Mouse (Mus musculus) lung, adult 2 months (tissue): Measurements from ENCODE around the gene Gm10665. TPM values are rescaled to one million over a fixed set of nuclear protein-coding genes. Genes with fewer than 3 reads are reported as not detected.
"Not testable (repeated sequence)": the region's sequence is repeated elsewhere in the genome, so short reads cannot be mapped to it uniquely, and the experiment has no call there.

ENCODE experiments used
- DNase-seq: peaks from one replicate; pipeline ENCODE4 v3.0.0; 2022
- H3K4me1 ChIP-seq: fragments of 200-500 bp; 2 replicates; pipeline ENCODE4 v1.6.1; 2011; ENCODE audit warnings: low read length; ENCODE audit not compliant: control insufficient read depth, insufficient read depth
- H3K4me3 ChIP-seq: fragments of 200-500 bp; replicated peaks from 2 replicates; pipeline ENCODE3; 2011; ENCODE audit warnings: low read depth, mild to moderate bottlenecking, control low read depth, low read length; ENCODE audit errors: extremely low read depth
- WGBS: fragments of 180-500 bp; shearing (Covaris S2); methylation state at CpG from one replicate; pipeline ENCODE4 v1.1.7; 2018; 5-methylcytosine and 5-hydroxymethylcytosine counted together
- polyA plus RNA-seq: library from polyadenylated mRNA; depleted of rRNA; stranded (reverse); fragments of >200 nt; gene quantifications from 2 replicates; pipeline ENCODE4 v1.2.3, GENCODE M21; 2012; rRNA removed

Gene Gm10665
- polyA plus RNA-seq, result not detected in 2 replicates

DNA sequence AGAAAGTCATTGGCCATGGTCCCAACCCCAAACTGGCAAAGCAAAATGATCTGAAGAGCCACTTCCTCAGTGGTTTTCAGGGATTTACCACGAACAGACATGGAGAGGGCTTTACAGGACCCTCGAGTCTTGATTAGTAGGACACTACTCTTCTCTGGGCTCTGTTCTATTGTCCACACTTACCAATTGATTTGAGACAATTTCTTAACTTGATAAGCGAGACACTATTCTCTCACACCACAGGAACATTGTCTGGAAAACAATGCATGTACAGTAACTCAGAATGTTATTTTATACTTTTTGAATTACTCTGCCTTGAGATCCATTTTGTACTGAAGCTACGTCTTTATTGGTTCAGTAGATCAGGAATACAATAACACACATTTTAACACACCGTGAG, at the start of gene Gm10665:
Gene Gm10665, minus strand, starts transcription at position 101 of the 400 bp plus-strand sequence.
- not testable (repeated sequence) for H3K4me3 ChIP-seq, DNase-seq
- WGBS, result no CpG with 5 or more reads among the region's 5 CpGs

DNA sequence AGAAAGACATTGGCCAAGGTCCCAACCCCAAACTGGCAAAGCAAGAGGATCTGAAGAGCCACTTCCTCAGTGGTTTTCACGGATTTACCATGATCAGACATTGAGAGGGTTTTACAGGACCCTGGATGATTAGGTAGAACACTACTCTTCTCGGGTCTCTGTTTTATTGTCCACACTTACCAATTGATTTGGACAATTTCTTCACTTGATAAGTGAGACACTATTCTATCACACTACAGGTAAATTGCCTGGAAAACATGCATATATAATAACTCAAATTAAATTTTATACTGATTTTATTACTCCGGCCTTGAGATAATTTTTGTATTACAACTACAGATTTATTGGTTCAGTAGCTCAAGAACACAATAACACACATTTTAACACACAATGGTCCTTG, 35.7 kb upstream of the Gm10665 start, which contains the start of gene Vmn1r151:
Gene Vmn1r151, minus strand, starts transcription at position 101 of the 400 bp plus-strand sequence.
- not testable (repeated sequence) for DNase-seq, H3K4me1 ChIP-seq, H3K4me3 ChIP-seq
- 27% methylated on average over 2 of the region's 3 CpGs for WGBS

More for the DNA sequence above, at the start of gene Gm10665:
- H3K4me1 ChIP-seq, result not testable (repeated sequence)

DNA sequence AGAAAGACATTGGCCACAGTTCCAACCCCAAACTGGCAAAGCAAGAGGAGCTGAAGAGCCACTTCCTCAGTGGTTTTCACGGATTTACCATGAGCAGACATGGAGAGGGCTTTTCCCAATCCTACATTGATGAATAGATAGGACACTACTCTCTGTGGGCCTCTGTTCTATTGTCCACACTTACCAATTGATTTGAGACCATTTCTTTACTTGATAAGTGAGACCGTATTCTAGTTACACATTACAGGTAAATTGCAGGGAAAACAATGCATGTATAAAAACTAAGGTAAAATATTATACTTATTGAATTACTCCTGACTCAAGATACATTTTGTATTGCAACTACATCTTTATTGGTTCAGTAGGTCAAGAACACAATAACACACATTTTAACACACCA, 25.7 kb downstream of the Gm10665 start, which contains the start of gene Vmn1r149:
Gene Vmn1r149, minus strand, starts transcription at position 101 of the 400 bp plus-strand sequence.
- DNase-seq, H3K4me3 ChIP-seq, H3K4me1 ChIP-seq: not testable (repeated sequence)
- WGBS, result no CpG with 5 or more reads among the region's 2 CpGs

DNA sequence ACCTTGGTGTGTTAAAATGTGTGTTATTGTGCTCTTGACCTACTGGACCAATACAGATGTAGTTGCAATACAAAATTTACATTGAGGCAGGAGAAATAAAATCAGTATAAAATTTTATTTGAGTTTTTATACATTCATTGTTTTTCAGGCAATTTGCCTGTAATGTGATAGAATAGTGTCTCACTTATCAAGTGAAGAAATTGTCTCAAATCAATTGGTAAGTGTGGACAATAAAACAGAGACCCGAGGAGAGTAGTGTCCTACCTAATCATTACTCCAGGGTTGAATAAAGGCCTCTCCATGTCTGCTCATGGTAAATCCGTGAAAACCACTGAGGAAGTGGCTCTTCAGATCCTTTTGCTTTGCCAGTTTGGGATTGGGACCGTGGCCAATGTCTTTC, 50.6 kb downstream of the Gm10665 start, which contains the start of gene Vmn1r148:
Gene Vmn1r148, plus strand, starts transcription at position 301 of the 400 bp plus-strand sequence.
- no CpG with 5 or more reads among the region's 3 CpGs for WGBS
- H3K4me3 ChIP-seq, DNase-seq, H3K4me1 ChIP-seq: not testable (repeated sequence)

Other genes starting within 250 kb of the Gm10665 start
- gene Gm8453, start 234.6 kb downstream of the Gm10665 start, polyA plus RNA-seq, result not detected in 2 replicates
- gene Gm4187, start 134.4 kb downstream of the Gm10665 start, polyA plus RNA-seq, result not detected in 2 replicates
- not detected in 2 replicates for gene Gm8660, start 93.0 kb downstream of the Gm10665 start, polyA plus RNA-seq
- gene Vmn1r148, start 50.5 kb downstream of the Gm10665 start, polyA plus RNA-seq, result not detected in 2 replicates
- gene Vmn1r149, start 25.8 kb downstream of the Gm10665 start, polyA plus RNA-seq, result not detected in 2 replicates
- not detected in 2 replicates for gene Vmn1r151, start 35.6 kb upstream of the Gm10665 start, polyA plus RNA-seq
- gene Vmn1r152, start 58.9 kb upstream of the Gm10665 start, polyA plus RNA-seq, result not detected in 2 replicates
- not detected in 2 replicates for gene Gm8677, start 70.8 kb upstream of the Gm10665 start, polyA plus RNA-seq
- gene Gm4201, start 101.3 kb upstream of the Gm10665 start, polyA plus RNA-seq, result not detected in 2 replicates
- not detected in 2 replicates for gene Gm4565, start 124.1 kb upstream of the Gm10665 start, polyA plus RNA-seq
- not detected in 2 replicates for gene Vmn1r155, start 193.9 kb upstream of the Gm10665 start, polyA plus RNA-seq
- not detected in 2 replicates for gene Gm8693, start 228.2 kb upstream of the Gm10665 start, polyA plus RNA-seq